ENCODE assay signal across 15 mouse cellular contexts in genomic region chr11:78600496-78600895, GRCm38 (mm10). TPM values are rescaled to one million over a fixed set of nuclear protein-coding genes. Genes with fewer than 3 reads are reported as not detected.
A peak's percentile ranks its signal among the peaks of the same experiment; 100 is the strongest.
DNase-seq lines count a peak whose midpoint lies in the region; ATAC-seq and TF ChIP-seq lines count a peak whose summit lies in the region.
"Had no signal": no experiment of that assay in that cellular context is flagged by ENCODE, and none has a peak within 500 bp of the region (broad histone marks: within the 10 kb centered on the region; RNA-seq: fewer than 3 reads in every experiment).

No protein-coding gene starts in this region.

- no peak for TF ChIP-seq CTCF in lung, embryonic 14.5 days (IDR thresholded peaks at IDR 0.05; ENCODE audit: low read depth)
- no peak for TF ChIP-seq CTCF in lung, adult 2 months (IDR thresholded peaks at IDR 0.05; ENCODE audit: insufficient read depth, low read length)

- 38% methylated on average over 3 of the region's 3 CpGs for WGBS in lung, embryonic 14.5 days
- WGBS in lung, adult 2 months, result 38% methylated on average over 3 of the region's 3 CpGs
- WGBS in limb, embryonic 10.5 days, result 90% methylated on average over 3 of the region's 3 CpGs
- WGBS in midbrain, embryonic 11.5 days, result 88% methylated on average over 3 of the region's 3 CpGs

- H3K4me1 ChIP-seq in lung, embryonic 14.5 days (ENCODE audit: insufficient read depth), result peaks cover 3% of the 10 kb centered on the region; the same call in 1 of the 2 replicates
- H3K4me1 ChIP-seq in lung, adult 2 months (ENCODE audit: control insufficient read depth, insufficient read depth, low read length), result peaks cover 9% of the 10 kb centered on the region
- peaks cover 34% of the 10 kb centered on the region for H3K4me1 ChIP-seq in limb, embryonic 10.5 days
- H3K4me1 ChIP-seq in midbrain, embryonic 11.5 days (ENCODE audit: control insufficient read depth, insufficient read depth, low read length), result peaks cover 4% of the 10 kb centered on the region; the same call in 1 of the 2 replicates
- H3K4me1 ChIP-seq: stomach, embryonic 15.5 days had no signal

- intact Hi-C loops in heart, postnatal 36 days (cut with DNase I), result no loop called here

- H3K27me3 ChIP-seq in lung, embryonic 14.5 days (ENCODE audit: insufficient read depth, low read length), result no peaks in the 10 kb centered on the region
- no peaks in the 10 kb centered on the region for H3K27me3 ChIP-seq in limb, embryonic 10.5 days (ENCODE audit: low read depth, poor library complexity, severe bottlenecking)
- no peaks in the 10 kb centered on the region for H3K27me3 ChIP-seq in midbrain, embryonic 11.5 days (ENCODE audit: control insufficient read depth, insufficient read depth, low read length)
- H3K27me3 ChIP-seq: liver, embryonic 13.5 days; stomach, embryonic 15.5 days had no signal

- no peak overlapping the region for H3K4me3 ChIP-seq in lung, embryonic 14.5 days (ENCODE audit: low read depth, low read length)
- no peak overlapping the region for H3K4me3 ChIP-seq in lung, adult 2 months (replicated peaks; ENCODE audit: extremely low read depth, low read depth, low read length)
- H3K4me3 ChIP-seq in limb, embryonic 10.5 days, result no peak overlapping the region
- no peak overlapping the region for H3K4me3 ChIP-seq in midbrain, embryonic 11.5 days (ENCODE audit: low read depth, low read length)
- H3K4me3 ChIP-seq: erythroblast, embryonic 14.5 days; liver, embryonic 13.5 days; stomach, embryonic 15.5 days had no signal

- H3K9me3 ChIP-seq in lung, embryonic 14.5 days (ENCODE audit: low read depth, low read length), result no peaks in the 10 kb centered on the region
- H3K9me3 ChIP-seq in limb, embryonic 10.5 days (replicated peaks), result no peaks in the 10 kb centered on the region
- no peaks in the 10 kb centered on the region for H3K9me3 ChIP-seq in midbrain, embryonic 11.5 days (ENCODE audit: control insufficient read depth, low read length)
- H3K9me3 ChIP-seq: liver, embryonic 13.5 days; stomach, embryonic 15.5 days had no signal

- no peak overlapping the region for H3K27ac ChIP-seq in lung, embryonic 14.5 days (ENCODE audit: low read depth)
- no peak overlapping the region for H3K27ac ChIP-seq in limb, embryonic 10.5 days
- no peak overlapping the region for H3K27ac ChIP-seq in midbrain, embryonic 11.5 days (ENCODE audit: low read depth, low read length)
- H3K27ac ChIP-seq: liver, embryonic 13.5 days; stomach, embryonic 15.5 days had no signal

- H3K9ac ChIP-seq in lung, embryonic 14.5 days, result no peak overlapping the region
- H3K9ac ChIP-seq in midbrain, embryonic 11.5 days (ENCODE audit: low read length), result no peak overlapping the region
- H3K9ac ChIP-seq: liver, embryonic 13.5 days; stomach, embryonic 15.5 days had no signal

- peak; percentile 66 for DNase-seq in heart, adult 11 months
- no peak for DNase-seq in heart, postnatal 36 days
- peak; percentile 36 for DNase-seq in lung, embryonic 14.5 days
- no peak for DNase-seq in lung, adult 2 months
- DNase-seq in lung, postnatal 25 days (ENCODE audit: low spot score), result peak; percentile 22
- no peak for DNase-seq in limb, embryonic 10.5 days (ENCODE audit: low spot score)
- no peak for DNase-seq in midbrain, embryonic 11.5 days (ENCODE audit: low spot score, missing footprints)
- DNase-seq: cerebellum, adult 18-20 months; embryo, embryonic 11 days; kidney, postnatal 10 days; liver, embryonic 13.5 days; right cerebral cortex, postnatal 25 days had no signal

- H3K4me2 ChIP-seq in lung, embryonic 14.5 days, result no peak overlapping the region
- no peak overlapping the region for H3K4me2 ChIP-seq in midbrain, embryonic 11.5 days
- H3K4me2 ChIP-seq: liver, embryonic 13.5 days; stomach, embryonic 15.5 days had no signal

- no peaks in the 10 kb centered on the region for H3K36me3 ChIP-seq in lung, embryonic 14.5 days (ENCODE audit: insufficient read depth)
- peaks cover 3% of the 10 kb centered on the region; the same call in 1 of the 2 replicates for H3K36me3 ChIP-seq in limb, embryonic 10.5 days
- H3K36me3 ChIP-seq in midbrain, embryonic 11.5 days (ENCODE audit: control insufficient read depth, insufficient read depth, low read length), result no peaks in the 10 kb centered on the region
- H3K36me3 ChIP-seq: liver, embryonic 13.5 days; stomach, embryonic 15.5 days had no signal

- no peak for ATAC-seq in lung, embryonic 14.5 days (ENCODE audit: insufficient read depth)
- no peak for ATAC-seq in midbrain, embryonic 11.5 days (ENCODE audit: low FRiP score)
- no peak for ATAC-seq in erythroid progenitor cell, adult 5-6 weeks (replicated peaks; ENCODE audit: low FRiP score, poor library complexity, severe bottlenecking)

- no peak for TF ChIP-seq POLR2A in lung, adult 2 months (IDR thresholded peaks at IDR 0.05; ENCODE audit: borderline replicate concordance, extremely low read depth, low read depth, low read length)

RNA-seq across cellular contexts. Expression of gene Tmem97, which starts 49.9 kb away (rescaled TPM):
- 1 to 10 TPM; 4.8 to 5.1 TPM for total RNA-seq in heart, postnatal 36 days (2021)
- 102 and 108 TPM in 2 replicates for polyA plus RNA-seq in lung, embryonic 14.5 days (2014; fragmentation: Nextera tagmentation; extraction: Ambion mirVana)
- 23.5 and 27.6 TPM in 2 replicates for polyA plus RNA-seq in lung, adult 2 months (2012; rRNA removed)
- polyA plus RNA-seq in limb, embryonic 10.5 days (2016; fragmentation: Nextera tagmentation; extraction: Ambion mirVana), result 87.7 and 104 TPM in 2 replicates
- 71.6 and 75.5 TPM in 2 replicates for polyA plus RNA-seq in midbrain, embryonic 11.5 days (2014; fragmentation: Nextera tagmentation; extraction: Ambion mirVana)
- 22.2 and 26.7 TPM in 2 replicates for total RNA-seq in erythroid progenitor cell, adult 5-6 weeks (2015; ENCODE audit: low replicate concordance)
- total RNA-seq in erythroid progenitor cell, adult 5-6 weeks (2017; ENCODE audit: low replicate concordance), result 6.0 and 14.0 TPM in 2 replicates

Comparison
In these comparisons a context has a peak if more than half of its experiments do, and no peak if none do; other contexts are left out.
1. DNase-seq: peak in heart, adult 11 months (single experiment), lung, embryonic 14.5 days (single experiment) and lung, postnatal 25 days (single experiment); none in heart, postnatal 36 days (0 of 2), lung, adult 2 months (single experiment), limb, embryonic 10.5 days (single experiment) and midbrain, embryonic 11.5 days (single experiment).